Mouse (Mus musculus) yolk sac, embryonic 10.5 days (tissue): ENCODE measurements at regions not wholly inside any gene's neighbourhood (a gene's known extent, or its start where the extent isn't known, plus 50 kb on each side); places are given as distances from the start of the nearest gene placed in this dataset.

Source experiments
- DNase-seq: peaks from one replicate; pipeline ENCODE4 v3.0.0-alpha.2; 2017; ENCODE audit warnings: low spot score

- no peak for DNase-seq
Measured at GRCm38 (mm10) chr16:64391440-64392197, 210.6 kb downstream of the Csnka2ip start.

- no peak for DNase-seq
Measured at GRCm38 (mm10) chr16:64368608-64369399, 233.4 kb downstream of the Csnka2ip start.

GRCm38 (mm10) chr16:64347940-64348339 lies 254.3 kb downstream of the Csnka2ip start:
- no peak for DNase-seq

- no peak for DNase-seq
Measured at GRCm38 (mm10) chr16:64332887-64333455, 269.2 kb downstream of the Csnka2ip start.

- no peak for DNase-seq
Measured at GRCm38 (mm10) chr16:64332195-64332886, 269.9 kb downstream of the Csnka2ip start.

- no peak for DNase-seq
Measured at GRCm38 (mm10) chr16:64329264-64330060, 272.7 kb downstream of the Csnka2ip start.

- DNase-seq = no peak
Measured at GRCm38 (mm10) chr16:64318796-64319493, 283.3 kb downstream of the Csnka2ip start.

GRCm38 (mm10) chr16:64316831-64317230 lies 285.4 kb downstream of the Csnka2ip start:
- no peak for DNase-seq

GRCm38 (mm10) chr16:64293507-64293906 lies 308.7 kb downstream of the Csnka2ip start:
- DNase-seq = no peak

GRCm38 (mm10) chr16:64285306-64285705 lies 316.9 kb downstream of the Csnka2ip start:
- DNase-seq = no peak

- no peak for DNase-seq
Measured at GRCm38 (mm10) chr16:64275860-64276597, 326.2 kb downstream of the Csnka2ip start.

- no peak for DNase-seq
Measured at GRCm38 (mm10) chr16:64275420-64275819, 326.8 kb downstream of the Csnka2ip start.

- DNase-seq = no peak
Measured at GRCm38 (mm10) chr16:64264960-64265736, 337.1 kb downstream of the Csnka2ip start.

- DNase-seq = no peak
Measured at GRCm38 (mm10) chr16:64251155-64251554, 351.1 kb downstream of the Csnka2ip start.

GRCm38 (mm10) chr16:64248743-64249142 lies 353.5 kb downstream of the Csnka2ip start:
- no peak for DNase-seq

GRCm38 (mm10) chr16:64245942-64246341 lies 356.3 kb downstream of the Csnka2ip start:
- no peak for DNase-seq

GRCm38 (mm10) chr16:64224336-64224735 lies 360.4 kb upstream of the Epha3 start:
- DNase-seq = no peak

GRCm38 (mm10) chr16:64216671-64217070 lies 352.7 kb upstream of the Epha3 start:
- no peak for DNase-seq

- DNase-seq = no peak
Measured at GRCm38 (mm10) chr16:64211895-64212294, 347.9 kb upstream of the Epha3 start.
